Mouse (Mus musculus): ENCODE results near the gene Mesp1.

DNA sequence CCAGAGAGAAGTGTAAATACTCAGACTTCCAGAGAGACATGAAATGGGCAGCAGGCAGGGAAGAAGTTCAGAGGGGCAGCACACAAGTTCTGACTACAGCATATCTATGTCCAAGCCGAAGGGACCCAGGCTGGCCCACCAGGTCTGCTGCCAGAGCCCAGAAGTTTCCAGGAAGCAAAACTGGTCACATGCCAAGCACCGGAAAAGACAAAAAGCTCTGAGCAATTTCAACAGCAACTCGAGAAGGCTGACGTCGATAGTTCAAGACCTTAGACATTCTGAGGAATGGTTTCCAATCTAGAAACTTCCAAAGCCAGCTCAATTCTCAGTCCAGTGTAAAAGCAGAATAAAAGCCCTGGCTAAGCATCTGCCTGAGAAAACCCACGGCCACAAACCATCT, 38.0 kb upstream of the Mesp1 start:
- TF ChIP-seq CTCF (IDR thresholded peaks at IDR 0.05; ENCODE audit: low read depth) (no peak), EP300 (IDR thresholded peaks at IDR 0.05; ENCODE audit: low read depth) (no peak)

Measured in liver, embryonic 14.5 days (tissue).